ENCODE assay signal across 11 mouse cellular contexts in genomic region chr2:101705941-101706485, GRCm38 (mm10). TPM values are rescaled to one million over a fixed set of nuclear protein-coding genes. Genes with fewer than 3 reads are reported as not detected.
DNase-seq lines count a peak whose midpoint lies in the region; ATAC-seq and TF ChIP-seq lines count a peak whose summit lies in the region.
"Had no signal": no experiment of that assay in that cellular context is flagged by ENCODE, and none has a peak within 500 bp of the region (broad histone marks: within the 10 kb centered on the region; RNA-seq: fewer than 3 reads in every experiment).

No protein-coding gene starts in this region.

- H3K9ac ChIP-seq in forebrain, postnatal 0 days, result no peak overlapping the region
- no peak overlapping the region for H3K9ac ChIP-seq in forebrain, embryonic 13.5 days
- H3K9ac ChIP-seq: embryonic facial prominence, embryonic 12.5 days; stomach, embryonic 15.5 days had no signal

- H3K27me3 ChIP-seq in forebrain, postnatal 0 days (ENCODE audit: insufficient read depth, low read length), result no peaks in the 10 kb centered on the region
- no peaks in the 10 kb centered on the region for H3K27me3 ChIP-seq in forebrain, embryonic 13.5 days
- H3K27me3 ChIP-seq: embryonic facial prominence, embryonic 12.5 days; stomach, embryonic 15.5 days had no signal

- 46% methylated on average over 5 of the region's 5 CpGs for WGBS in forebrain, postnatal 0 days
- 48% methylated on average over 5 of the region's 5 CpGs for WGBS in forebrain, embryonic 13.5 days

- 0 out of 2 replicates have a peak, but pooled peaks cover under 1% of the 10 kb centered on the region for H3K36me3 ChIP-seq in forebrain, postnatal 0 days (ENCODE audit: insufficient read depth)
- peaks cover 2% of the 10 kb centered on the region; the same call in 1 of the 2 replicates for H3K36me3 ChIP-seq in forebrain, embryonic 13.5 days (ENCODE audit: poor library complexity, severe bottlenecking)
- H3K36me3 ChIP-seq: stomach, embryonic 15.5 days had no signal

- no peak overlapping the region for H3K4me2 ChIP-seq in forebrain, postnatal 0 days (ENCODE audit: low read depth)
- H3K4me2 ChIP-seq in forebrain, embryonic 13.5 days, result no peak overlapping the region
- H3K4me2 ChIP-seq: embryonic facial prominence, embryonic 12.5 days; stomach, embryonic 15.5 days had no signal

- H3K4me1 ChIP-seq in forebrain, postnatal 0 days (ENCODE audit: insufficient read depth), result no peaks in the 10 kb centered on the region
- peaks cover 5% of the 10 kb centered on the region; the same call in 1 of the 2 replicates for H3K4me1 ChIP-seq in forebrain, embryonic 13.5 days
- H3K4me1 ChIP-seq: embryonic facial prominence, embryonic 12.5 days; stomach, embryonic 15.5 days had no signal

- H3K4me3 ChIP-seq in forebrain, postnatal 0 days (ENCODE audit: low read depth, low read length), result no peak overlapping the region
- H3K4me3 ChIP-seq in forebrain, embryonic 13.5 days, result no peak overlapping the region
- H3K4me3 ChIP-seq: embryonic facial prominence, embryonic 12.5 days; stomach, embryonic 15.5 days had no signal

- no peaks in the 10 kb centered on the region for H3K9me3 ChIP-seq in forebrain, postnatal 0 days (ENCODE audit: low read length)
- H3K9me3 ChIP-seq in forebrain, embryonic 13.5 days (replicated peaks), result no peaks in the 10 kb centered on the region
- H3K9me3 ChIP-seq: embryonic facial prominence, embryonic 12.5 days; stomach, embryonic 15.5 days had no signal

- TF ChIP-seq CTCF in forebrain, postnatal 0 days (IDR thresholded peaks at IDR 0.05; ENCODE audit: low read depth), result peak; percentile 67

- no peak for ATAC-seq in forebrain, postnatal 0 days
- no peak for ATAC-seq in forebrain, embryonic 13.5 days
- ATAC-seq in erythroid progenitor cell, adult 5-6 weeks (replicated peaks; ENCODE audit: low FRiP score, poor library complexity, severe bottlenecking), result no peak
- ATAC-seq: hindbrain, embryonic 16.5 days had no signal

- DNase-seq in forebrain, postnatal 0 days, result peak; percentile 66
- peak; percentile 35 to 38 for DNase-seq in layer of hippocampus, postnatal 10 days (ENCODE audit: low spot score in 2 of 2)
- no peak for DNase-seq in layer of hippocampus, adult 9-10 months (ENCODE audit: low spot score)
- DNase-seq in 416B (ENCODE audit: low read depth), result peak; percentile 17
- peak; percentile 49 for DNase-seq in embryo, embryonic 11 days
- no peak for DNase-seq in ovary, adult 18-20 months (ENCODE audit: low spot score)

- no peak overlapping the region for H3K27ac ChIP-seq in forebrain, postnatal 0 days (ENCODE audit: low read depth, low read length)
- H3K27ac ChIP-seq in forebrain, embryonic 13.5 days, result no peak overlapping the region
- H3K27ac ChIP-seq: embryonic facial prominence, embryonic 12.5 days; stomach, embryonic 15.5 days had no signal

RNA-seq across cellular contexts. Expression of gene Traf6, which starts 27.8 kb away (rescaled TPM):
- total RNA-seq in forebrain, postnatal 0 days (2014; rRNA removed), result 19.5 and 26.0 TPM in 2 replicates
- polyA plus RNA-seq in forebrain, postnatal 0 days (2015; fragmentation: Nextera tagmentation; extraction: Ambion mirVana), result 7.4 and 9.8 TPM in 2 replicates
- polyA plus RNA-seq in forebrain, embryonic 13.5 days (2015; fragmentation: Nextera tagmentation; extraction: Ambion mirVana), result 10.4 and 12.2 TPM in 2 replicates
- total RNA-seq in layer of hippocampus, postnatal 10 days (2021), result 10 to 100 TPM; 13.2 to 13.6 TPM
- total RNA-seq in erythroid progenitor cell, adult 5-6 weeks (2015; ENCODE audit: low replicate concordance), result 7.2 and 9.6 TPM in 2 replicates
- 4.0 and 5.9 TPM in 2 replicates for total RNA-seq in erythroid progenitor cell, adult 5-6 weeks (2017; ENCODE audit: low replicate concordance)

RNA-seq across cellular contexts. Expression of gene B230118H07Rik, which starts 56.7 kb away (rescaled TPM):
- 20.0 and 29.5 TPM in 2 replicates for total RNA-seq in forebrain, postnatal 0 days (2014; rRNA removed)
- polyA plus RNA-seq in forebrain, postnatal 0 days (2015; fragmentation: Nextera tagmentation; extraction: Ambion mirVana), result 52.0 and 61.3 TPM in 2 replicates
- 53.6 and 59.0 TPM in 2 replicates for polyA plus RNA-seq in forebrain, embryonic 13.5 days (2015; fragmentation: Nextera tagmentation; extraction: Ambion mirVana)
- total RNA-seq in layer of hippocampus, postnatal 10 days (2021), result 10 to 100 TPM; 28.0 to 30.1 TPM
- 9.6 and 17.7 TPM in 2 replicates for total RNA-seq in erythroid progenitor cell, adult 5-6 weeks (2015; ENCODE audit: low replicate concordance)
- total RNA-seq in erythroid progenitor cell, adult 5-6 weeks (2017; ENCODE audit: low replicate concordance), result 6.2 and 10.4 TPM in 2 replicates

RNA-seq across cellular contexts. Expression of gene Rag1, which starts 56.7 kb away (rescaled TPM):
- total RNA-seq in forebrain, postnatal 0 days (2014; rRNA removed), result 0.23 and 0.43 TPM in 2 replicates
- 0.04 and 0.10 TPM in 2 replicates for polyA plus RNA-seq in forebrain, postnatal 0 days (2015; fragmentation: Nextera tagmentation; extraction: Ambion mirVana)
- polyA plus RNA-seq in forebrain, embryonic 13.5 days (2015; fragmentation: Nextera tagmentation; extraction: Ambion mirVana), result 0.06 and 0.08 TPM in 2 replicates
- total RNA-seq in layer of hippocampus, postnatal 10 days (2021), result under 1 TPM; 0.29 to 0.41 TPM
- 9.7 and 13.4 TPM in 2 replicates for total RNA-seq in erythroid progenitor cell, adult 5-6 weeks (2015; ENCODE audit: low replicate concordance)
- total RNA-seq in erythroid progenitor cell, adult 5-6 weeks (2017; ENCODE audit: low replicate concordance), result 9.8 and 10.7 TPM in 2 replicates

Comparison
In these comparisons a context has a peak if more than half of its experiments do, and no peak if none do; other contexts are left out.
1. DNase-seq: peak in forebrain, postnatal 0 days (single experiment), layer of hippocampus, postnatal 10 days (2 of 2), 416B (single experiment) and embryo, embryonic 11 days (single experiment); none in layer of hippocampus, adult 9-10 months (single experiment) and ovary, adult 18-20 months (single experiment).